Mouse (Mus musculus) cerebellum, adult 11 months (tissue): ENCODE measurements around the gene 1700003F12Rik.

Experiments
- DNase-seq: peaks from one replicate; pipeline ENCODE4 v3.0.0; 2022

1700003F12Rik gene

DNA sequence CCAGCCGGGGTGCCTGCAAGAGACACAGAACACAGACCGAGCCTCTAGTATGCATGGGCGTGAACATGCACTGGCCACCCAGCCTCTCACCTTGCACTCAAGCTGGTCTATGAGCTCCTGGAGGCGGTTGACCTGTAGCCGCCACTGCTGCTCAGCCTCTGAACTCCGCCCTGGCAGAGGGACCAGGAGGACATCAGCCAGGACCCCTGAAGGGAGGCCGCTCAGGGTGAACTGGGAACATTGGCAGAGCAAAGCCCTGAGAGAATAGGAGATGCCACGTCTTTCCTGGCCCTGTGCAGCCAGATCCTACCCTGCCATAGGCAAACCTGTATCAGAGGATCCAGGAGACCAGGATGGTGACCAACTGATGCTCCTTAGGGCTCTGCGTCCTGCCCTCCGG is at the start of gene 1700003F12Rik:
TSS of gene 1700003F12Rik (plus strand) at position 375 of the 400 bp plus-strand sequence.
- no peak for DNase-seq

DNA sequence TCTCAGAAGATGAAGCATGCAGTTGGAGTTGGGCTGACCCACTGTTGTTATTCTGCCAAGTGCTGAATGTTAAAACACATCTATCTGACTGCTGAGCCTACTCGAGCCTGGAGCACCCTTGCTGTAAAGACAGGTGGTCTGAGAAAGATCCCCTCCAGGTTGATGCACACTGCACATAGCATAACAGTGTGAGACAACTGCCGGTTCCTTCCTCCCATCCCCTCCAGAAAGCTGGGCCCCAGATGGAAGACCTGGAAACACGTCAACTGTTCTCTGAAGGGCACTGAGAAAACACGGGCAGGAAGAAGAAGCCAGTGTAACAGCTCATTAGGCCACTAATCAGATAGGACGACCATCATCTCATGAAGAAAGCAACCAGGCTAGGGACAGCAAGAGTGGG is 48.3 kb upstream of the 1700003F12Rik start:
- DNase-seq, result peak; percentile 53

DNA sequence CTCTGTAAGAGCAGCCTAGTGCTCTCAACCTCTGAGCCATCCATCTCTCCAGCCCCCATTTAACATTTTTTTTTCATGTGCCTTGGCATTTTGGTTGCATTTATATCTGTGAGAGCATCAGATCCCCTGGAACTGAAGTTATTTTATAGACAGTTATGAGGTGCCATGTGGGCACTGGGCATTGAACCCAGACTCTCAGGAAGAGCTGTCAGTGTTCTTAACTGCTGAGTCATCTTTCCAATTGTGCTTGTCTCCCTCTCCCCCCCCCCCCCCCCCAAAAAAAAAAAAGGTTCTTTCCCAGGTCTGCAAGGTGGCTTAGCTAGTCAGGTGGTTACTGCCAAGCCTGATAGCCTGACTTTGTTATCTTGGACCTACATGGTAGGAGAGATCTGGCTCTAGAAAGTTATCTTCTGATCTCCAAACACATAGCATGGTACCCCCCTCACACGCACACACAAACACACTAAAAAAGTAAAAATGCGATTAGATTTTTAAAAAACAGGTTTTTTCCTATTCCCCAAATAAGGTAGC is 47.1 kb upstream of the 1700003F12Rik start:
- no peak for DNase-seq

DNA sequence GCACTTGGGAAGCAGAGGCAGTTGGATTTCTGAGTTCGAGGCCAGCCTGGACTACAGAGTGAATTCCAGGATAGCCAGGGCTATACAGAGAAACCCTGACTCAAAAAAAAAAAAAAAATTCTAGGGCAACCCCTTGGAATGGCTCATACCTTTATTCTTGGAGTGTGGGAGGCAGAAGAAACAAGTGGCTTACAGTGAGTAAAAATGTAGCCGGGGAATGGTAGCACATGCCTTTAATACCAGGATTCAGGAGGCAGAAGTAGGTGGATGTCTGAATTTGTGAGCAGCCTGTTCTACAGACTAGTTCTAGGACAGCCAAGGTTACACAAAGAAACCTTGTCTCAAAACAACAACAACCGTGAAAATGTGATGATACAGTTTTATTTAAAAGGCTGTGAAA is 46.1 kb upstream of the 1700003F12Rik start:
- no peak for DNase-seq

DNA sequence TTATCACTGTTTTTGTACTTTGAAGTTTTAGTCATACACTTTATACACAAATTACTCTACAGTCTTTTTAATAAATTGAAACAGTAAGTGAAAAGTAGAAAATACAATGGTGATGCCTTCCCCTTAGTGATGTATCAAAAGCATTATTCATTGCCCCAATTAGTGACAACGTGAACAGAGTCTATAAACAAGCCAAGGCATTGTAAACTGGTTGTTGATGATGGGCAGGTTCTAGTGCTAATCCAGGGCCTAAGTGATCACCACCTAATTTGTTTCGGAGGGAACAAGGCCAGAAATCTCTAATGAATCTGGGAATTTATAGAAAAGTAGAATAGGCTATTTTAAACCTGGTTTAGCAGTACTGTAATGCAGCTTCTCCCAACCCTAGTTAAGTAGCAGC is 39.8 kb upstream of the 1700003F12Rik start:
- DNase-seq, result no peak

DNA sequence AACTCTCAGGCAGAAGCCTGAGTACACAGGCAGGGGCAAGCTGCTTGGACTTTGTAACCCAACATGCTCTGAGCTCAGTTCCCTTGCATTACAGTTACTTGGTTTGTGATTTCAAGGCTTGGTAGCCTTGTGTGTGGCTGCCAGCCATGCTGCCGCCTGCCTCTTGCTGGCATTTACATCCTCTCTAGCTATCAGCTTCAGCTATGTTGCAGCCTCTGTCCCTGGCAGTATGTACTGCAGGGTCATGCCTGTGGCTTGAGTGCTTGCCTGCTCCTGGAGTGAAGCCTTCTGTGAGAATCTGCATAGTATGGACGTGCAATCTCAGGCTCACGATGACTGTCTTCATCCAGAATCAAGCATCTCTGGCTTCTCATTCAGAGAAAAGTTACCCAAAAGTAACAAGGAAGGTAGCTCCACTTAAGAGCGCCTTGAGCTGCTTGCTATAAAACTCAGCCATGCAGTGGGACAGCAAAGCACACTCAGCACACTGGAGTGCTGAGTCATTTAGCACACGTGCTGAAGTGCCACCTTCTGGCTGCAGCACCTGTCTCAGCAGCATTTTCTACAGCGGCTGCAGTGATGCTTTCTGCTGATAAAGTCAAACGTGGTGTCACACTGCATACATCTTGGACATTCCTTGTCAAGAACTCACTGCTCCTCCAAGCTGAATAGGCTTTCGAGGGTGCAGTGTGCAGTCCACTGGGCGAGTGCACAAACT is 39.2 kb upstream of the 1700003F12Rik start:
- peak; percentile 42 for DNase-seq

DNA sequence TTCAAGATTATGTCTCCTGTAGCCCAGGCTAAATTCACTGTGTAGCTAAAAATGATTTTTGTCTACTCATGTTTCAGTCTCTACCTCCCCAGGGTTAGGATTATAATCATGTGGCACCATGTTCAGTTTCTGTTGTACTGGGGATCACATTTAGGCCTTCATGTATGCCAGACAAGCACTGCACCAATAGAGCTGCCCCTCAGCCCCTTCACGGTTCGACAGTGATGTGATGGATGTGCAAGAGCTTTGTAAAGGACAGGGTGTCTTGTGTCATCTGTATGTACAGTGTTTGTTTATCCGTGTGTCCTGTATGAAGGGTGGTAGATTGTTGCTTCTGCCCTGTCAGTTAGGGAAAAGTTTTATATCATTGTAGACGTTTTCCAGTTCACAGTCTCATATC is 38.4 kb upstream of the 1700003F12Rik start:
- no peak for DNase-seq

DNA sequence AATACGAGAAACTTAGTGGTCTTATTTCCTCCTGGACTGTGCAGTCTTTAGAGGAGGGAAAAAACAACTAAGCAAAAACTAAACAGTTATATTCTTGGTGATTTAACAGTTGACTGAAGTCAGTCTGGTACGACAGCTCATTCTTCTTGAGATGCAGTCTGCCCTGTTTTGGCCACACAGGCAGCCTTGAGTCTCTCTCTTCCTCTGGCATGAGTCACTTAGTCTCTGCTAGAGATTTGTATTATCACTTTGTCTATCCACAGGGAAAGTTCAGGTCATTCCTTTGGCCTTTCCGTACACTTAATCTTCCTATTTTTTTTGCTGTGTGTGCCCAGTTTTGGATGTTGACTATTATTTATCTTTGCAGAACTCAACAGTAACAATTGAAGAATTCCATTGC is 36.7 kb upstream of the 1700003F12Rik start:
- DNase-seq, result no peak

DNA sequence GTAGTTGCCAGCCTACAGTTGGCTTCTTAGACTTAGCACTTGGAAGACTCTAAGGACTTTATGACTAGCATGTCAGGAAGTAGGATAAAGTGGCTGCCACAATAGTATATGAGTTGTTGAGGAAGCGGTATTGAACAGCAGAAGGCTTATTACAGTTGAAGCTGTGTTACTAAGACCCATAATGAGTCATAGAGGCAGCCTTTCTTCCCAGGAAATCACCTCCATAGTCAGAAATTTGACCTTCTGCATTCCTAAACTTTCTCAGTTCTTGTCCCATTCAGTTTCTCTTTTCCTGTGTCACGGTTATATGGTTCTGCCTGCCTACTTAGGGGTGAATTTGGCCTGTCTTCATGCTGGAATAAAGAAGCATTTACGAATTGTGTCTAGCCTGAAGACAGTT is 29.9 kb upstream of the 1700003F12Rik start:
- no peak for DNase-seq

DNA sequence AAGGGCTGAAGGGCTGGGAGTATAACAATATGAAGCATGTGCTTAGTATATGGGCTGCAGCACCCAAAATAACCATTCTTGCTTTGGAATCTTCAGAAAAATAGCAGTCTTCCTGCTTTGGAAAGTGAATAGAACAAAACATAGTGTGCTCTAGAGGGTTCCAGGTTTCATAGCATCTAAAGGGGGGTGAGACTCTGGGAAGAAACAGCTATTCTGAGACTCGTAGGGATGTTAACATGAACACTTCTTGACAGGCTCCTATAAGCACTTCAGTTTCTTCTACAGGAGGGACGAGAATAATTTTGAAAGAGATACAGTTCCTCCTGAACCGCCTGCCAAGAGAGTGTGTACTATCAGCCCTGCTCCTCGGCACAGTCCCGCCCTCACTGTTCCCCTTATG is 29.5 kb upstream of the 1700003F12Rik start:
- DNase-seq, result no peak

DNA sequence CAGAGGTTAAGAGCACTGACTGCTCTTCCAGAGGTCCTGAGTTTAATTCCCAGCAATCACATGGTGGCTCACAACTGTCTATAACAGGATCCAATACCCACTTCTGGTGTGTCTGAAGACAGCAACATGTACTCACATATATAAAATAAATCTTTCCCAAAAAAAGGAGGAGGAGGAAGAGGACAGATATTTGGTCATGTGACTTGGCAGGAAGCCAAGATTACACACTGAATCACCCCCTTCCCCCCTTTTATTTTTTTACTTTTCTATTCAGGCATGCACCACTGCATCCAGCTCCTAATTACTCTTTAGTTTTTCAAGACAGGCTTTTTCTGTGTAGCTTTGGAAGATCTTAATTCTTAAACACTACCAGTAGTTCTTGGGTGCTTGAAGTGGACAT is 25.4 kb upstream of the 1700003F12Rik start:
- DNase-seq, result no peak

DNA sequence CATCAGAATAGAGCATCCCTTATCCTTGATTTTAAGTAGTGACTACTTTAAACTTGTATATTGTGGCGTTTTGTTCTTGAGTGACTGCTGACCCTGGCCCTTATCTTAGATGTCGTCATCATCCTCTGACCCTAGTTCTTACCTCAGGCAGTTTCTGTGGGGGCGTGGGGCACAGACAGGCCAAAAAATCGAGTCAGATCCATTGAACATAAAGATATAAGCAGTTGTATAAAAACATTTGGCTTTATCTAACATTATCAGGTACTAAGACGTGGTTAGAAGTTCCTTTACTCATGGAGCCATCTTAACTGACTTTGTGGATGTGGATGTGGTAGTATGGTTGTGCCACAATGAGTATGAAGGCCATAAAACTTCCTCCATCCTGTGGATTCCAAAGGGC is 24.6 kb upstream of the 1700003F12Rik start:
- no peak for DNase-seq

DNA sequence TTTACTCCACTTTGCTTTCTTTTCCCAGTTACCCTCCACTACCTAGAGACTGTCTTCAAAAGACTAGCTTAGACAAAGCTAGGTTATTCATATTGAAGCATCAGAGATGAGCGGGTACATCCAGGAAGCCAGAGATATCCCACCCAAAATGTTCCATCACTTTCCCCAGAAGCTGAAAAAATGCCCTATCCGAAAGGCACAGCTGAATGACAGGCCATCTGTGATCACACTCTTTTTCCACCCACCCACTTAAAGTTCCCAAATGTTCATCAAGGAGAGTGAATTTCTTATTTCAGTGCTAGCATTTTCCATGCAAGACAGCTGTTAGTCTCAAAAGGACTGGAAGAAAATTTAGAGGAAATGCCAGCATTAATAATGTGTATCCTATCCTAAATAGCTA is 21.6 kb upstream of the 1700003F12Rik start:
- DNase-seq, result no peak

DNA sequence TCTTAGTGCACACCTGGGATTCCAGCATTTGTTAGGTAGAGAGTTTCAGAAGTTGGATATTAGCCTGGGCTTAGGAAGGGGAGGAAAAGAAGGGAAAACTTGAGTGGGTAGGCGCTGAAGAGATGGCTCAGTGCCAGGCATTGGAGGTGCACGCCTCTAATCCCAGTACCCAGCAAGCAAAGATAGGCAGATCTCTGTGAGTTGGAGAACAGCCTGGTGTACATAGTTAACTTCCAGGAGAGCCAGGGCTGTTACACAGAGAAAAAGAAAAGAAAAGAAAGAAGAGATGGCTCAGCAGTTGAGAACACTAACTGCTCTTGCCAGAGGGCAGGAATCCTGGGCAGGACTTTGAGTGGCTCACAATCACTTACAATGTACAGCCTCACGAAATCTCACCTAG is 20.4 kb upstream of the 1700003F12Rik start:
- no peak for DNase-seq

DNA sequence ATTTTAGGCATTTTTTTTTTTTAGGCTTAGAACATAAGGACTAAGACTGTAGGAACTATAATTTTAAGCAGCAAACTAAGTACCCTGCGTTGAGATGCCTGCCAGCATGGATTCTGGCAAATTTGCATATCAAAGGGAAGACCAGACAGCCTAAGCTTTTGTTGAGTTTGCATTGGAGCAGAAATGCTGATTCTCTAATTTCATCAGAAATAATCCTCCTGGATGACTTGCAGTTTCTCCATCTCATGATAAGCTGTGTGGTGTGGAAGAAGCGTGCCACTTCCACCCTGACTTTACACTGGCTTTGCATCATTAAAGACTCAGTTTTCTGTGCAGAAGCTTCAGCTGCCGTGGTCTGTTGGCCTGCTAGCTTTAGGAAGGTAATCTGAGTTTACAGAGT is 14.0 kb upstream of the 1700003F12Rik start:
- no peak for DNase-seq

DNA sequence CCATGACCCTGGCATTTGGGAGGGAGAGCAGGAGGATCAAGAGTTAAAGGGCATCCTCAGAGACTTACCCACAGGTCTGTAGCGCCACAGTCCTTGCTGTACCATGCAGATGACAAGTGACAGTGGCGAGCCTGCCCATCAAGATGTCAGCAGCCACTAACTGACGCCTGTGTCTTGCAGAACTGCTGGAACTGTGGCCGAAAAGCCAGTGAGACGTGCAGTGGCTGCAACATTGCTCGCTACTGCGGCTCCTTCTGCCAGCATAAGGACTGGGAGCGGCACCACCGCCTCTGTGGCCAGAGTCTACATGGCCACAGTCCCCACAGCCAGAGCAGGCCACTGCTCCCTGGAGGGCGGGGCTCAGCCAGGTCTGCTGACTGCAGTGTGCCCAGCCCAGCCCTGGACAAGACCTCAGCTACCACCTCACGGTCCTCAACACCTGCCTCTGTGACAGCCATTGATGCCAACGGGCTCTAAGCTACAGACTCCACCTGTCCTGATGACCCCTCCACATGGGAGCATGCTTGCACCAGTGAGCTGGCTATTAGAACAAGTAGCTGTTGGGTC is 12.1 kb upstream of the 1700003F12Rik start:
- no peak for DNase-seq

DNA sequence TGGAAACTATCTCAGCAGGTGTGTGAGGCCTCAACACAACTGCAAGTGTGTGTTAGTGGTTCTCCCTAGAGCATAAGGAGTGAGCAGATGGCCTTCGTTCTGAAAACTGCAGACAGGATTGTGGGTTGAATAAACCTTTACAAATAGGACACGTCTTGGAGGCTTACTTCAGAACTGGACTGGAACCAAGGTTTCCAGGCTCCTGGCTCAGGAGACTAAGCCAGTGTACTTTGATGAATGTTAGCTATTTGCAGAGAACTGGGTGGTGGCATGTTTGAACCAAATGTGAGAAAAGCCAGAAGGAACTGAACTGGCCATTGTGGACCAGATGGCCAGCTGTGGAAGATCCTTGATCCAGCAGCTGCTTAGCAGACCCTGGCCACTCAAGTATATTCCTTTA is 8.6 kb upstream of the 1700003F12Rik start:
- no peak for DNase-seq

DNA sequence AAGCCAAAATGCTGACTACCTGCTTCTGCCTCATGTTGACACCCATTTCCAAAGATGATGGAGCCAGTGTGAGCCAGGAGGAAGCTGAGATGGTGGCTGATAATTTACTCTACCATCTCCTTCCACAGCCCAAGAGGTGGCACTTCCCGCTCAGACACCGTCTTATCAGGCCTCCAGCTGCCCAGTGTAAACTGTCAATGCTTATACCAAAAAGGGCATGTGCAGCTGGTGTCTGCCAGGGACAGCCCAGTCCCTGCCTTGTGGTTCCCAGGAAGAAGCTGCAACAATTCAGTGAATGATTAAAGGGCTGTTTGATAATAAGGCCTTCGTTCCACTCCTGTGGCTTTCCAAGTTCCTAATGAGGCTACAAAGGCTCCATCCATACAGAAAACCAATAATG is 8.2 kb upstream of the 1700003F12Rik start:
- no peak for DNase-seq

DNA sequence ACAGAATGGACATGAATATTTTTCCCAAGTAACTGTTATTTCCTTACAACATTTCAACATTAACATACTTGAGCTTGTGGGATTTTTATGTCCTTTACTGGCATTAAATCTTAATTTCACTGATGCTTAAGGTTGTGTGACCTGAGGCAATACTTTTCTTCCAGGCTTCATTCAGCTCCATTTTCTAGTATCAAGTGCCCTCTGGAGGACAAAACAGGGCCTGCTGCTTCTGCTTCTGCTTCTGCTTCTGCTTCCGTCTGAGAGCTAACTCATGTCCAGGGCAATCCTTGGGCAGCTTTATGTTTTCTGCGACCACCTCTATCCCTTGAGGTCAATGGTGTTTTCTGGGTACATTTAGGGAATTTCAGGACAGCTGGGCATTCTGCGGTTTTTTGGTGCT is 7.2 kb upstream of the 1700003F12Rik start:
- no peak for DNase-seq

DNA sequence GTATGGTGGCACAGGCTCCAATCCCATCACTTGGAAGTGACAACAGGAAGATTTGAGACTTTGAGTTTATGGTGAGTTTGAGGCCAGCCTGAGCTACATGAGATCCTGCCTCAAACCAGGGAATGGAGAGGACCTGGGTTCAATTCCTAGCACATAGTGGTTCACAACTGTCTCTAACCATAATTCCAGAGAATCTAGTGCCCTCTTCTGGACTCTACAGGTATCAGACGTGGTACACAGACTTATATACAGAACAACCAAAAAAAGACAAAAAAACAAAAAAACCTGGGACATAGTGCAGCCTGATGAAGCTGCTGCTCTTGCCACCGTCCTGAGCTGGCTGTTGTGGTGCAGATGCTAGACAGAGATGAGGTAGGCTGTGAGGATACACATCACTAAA is 5.3 kb upstream of the 1700003F12Rik start:
- DNase-seq, result no peak

DNA sequence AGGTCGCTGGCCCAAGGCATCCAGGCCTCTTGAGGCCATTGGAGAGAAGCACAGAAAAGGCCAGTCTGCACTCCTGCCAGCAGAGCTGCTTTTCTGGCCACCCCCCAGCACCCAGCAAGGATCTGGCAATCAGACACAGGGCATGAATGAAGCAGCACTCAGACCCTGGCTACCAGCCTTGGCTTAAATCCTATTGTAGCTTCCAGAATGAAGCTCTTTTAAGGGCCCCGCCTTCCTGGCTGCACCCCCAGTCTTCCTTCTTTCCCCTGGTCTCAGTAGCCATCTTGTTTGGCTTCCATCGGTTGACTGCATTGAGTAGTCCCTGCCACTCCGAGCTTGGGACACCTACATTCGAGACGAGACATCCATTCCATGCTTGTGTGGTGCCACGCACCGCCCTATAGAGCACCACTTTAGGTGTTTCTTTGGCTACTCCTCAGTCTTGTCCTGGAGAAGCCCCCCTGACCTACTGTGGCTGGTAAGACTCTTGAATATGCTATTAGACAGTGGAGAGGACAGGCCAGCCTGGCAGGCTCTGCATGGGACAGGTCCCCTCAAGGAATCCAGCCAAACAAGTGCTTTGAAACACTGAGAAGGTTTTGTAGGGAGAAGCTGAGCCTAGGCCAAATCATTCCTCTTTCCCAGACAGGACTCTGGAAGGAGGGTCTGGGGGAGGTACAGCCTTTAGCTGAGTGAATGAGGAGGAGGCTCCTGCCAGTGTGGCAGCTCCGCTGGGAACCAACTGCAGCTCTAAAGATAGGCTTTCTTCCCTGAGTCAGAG is 3.1 kb upstream of the 1700003F12Rik start:
- DNase-seq, result peak; percentile 96

DNA sequence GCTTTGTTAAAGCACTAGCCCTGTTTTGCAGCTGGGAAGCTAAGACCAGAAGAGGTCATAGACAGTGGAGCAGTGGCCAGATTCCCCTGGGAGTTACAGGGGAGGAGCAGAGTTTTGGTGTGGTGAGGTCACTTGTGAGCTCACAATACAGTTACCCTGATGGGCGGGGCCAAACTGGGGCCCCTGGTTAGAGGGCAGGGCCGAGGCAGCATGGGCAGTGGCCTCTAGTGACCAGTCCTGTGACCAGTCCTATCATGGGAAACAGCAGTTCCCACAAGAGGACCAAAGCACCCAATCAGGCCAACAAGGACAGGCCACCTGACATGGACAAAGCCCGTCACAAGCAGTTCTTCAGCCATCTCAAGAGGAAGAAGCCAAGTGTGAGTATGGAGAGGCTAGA is 1.8 kb downstream of the 1700003F12Rik start:
- no peak for DNase-seq

DNA sequence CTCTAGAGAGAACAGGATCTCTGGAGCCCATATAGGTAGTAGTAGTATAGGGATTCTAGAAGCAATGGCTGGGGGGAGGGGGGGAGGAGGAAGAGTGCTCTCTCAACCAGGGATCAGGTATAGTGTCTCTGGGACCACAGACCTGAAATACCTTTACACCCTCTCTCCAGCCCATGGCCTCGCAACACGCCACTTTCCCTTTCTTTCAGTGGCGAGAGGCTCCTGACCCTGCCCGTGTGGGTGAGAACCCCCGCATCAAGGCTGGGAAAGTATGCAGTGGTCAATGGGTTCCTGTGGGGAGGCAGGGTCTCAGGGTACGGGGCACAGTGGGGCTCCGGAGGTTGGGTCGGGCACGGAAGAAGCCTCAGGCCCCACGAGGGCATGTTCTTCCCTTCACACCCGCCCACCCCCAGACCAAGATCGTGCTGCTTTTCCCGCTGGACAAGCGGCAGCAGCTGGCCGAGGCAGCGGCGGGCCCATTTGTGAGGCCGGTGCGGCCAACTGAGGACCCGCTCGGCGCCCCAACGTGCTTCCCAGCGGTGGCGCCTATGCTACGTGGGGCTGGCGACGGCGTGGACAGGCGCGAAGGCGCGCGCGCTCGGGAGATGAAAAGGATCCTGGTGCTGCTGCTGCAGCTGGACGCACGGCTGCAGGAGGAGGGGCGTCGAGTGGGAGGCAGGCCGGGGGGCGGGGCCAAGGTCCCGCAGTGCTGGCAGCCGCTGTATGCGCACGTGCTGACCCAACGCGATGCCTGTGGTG is 2.4 kb downstream of the 1700003F12Rik start:
- DNase-seq, result no peak
